Mouse (Mus musculus) embryo, embryonic 11 days (tissue): ENCODE results near the gene Foxn3.

Source experiments
- DNase-seq: peaks from one replicate; pipeline ENCODE4 v3.0.0-alpha.2; 2015

Gene Foxn3

GRCm38 (mm10) chr12:99380855-99381262 lies 182.5 kb downstream of the Foxn3 start:
- DNase-seq = no peak

- no peak for DNase-seq
These were observed 183.3 kb downstream of the Foxn3 start for GRCm38 (mm10) chr12:99380124-99380523.

- no peak for DNase-seq
These were observed 185.1 kb downstream of the Foxn3 start for GRCm38 (mm10) chr12:99378284-99378683.

- DNase-seq = no peak
These were observed 185.7 kb downstream of the Foxn3 start for GRCm38 (mm10) chr12:99377705-99378104.

GRCm38 (mm10) chr12:99377069-99377468 lies 186.3 kb downstream of the Foxn3 start:
- DNase-seq = no peak

GRCm38 (mm10) chr12:99375878-99376454 lies 187.4 kb downstream of the Foxn3 start:
- peak; percentile 27 for DNase-seq

GRCm38 (mm10) chr12:99375426-99375825 lies 188.0 kb downstream of the Foxn3 start:
- DNase-seq = no peak

GRCm38 (mm10) chr12:99374099-99374600 lies 189.2 kb downstream of the Foxn3 start:
- no peak for DNase-seq

GRCm38 (mm10) chr12:99373584-99373983 lies 189.8 kb downstream of the Foxn3 start:
- no peak for DNase-seq

- no peak for DNase-seq
These were observed 191.9 kb downstream of the Foxn3 start for GRCm38 (mm10) chr12:99371500-99371899.

GRCm38 (mm10) chr12:99368251-99368650 lies 195.1 kb downstream of the Foxn3 start:
- DNase-seq = no peak

- DNase-seq = no peak
These were observed 197.4 kb downstream of the Foxn3 start for GRCm38 (mm10) chr12:99365999-99366398.

- DNase-seq = no peak
These were observed 199.2 kb downstream of the Foxn3 start for GRCm38 (mm10) chr12:99364201-99364600.

- DNase-seq = no peak
These were observed 200.4 kb downstream of the Foxn3 start for GRCm38 (mm10) chr12:99363024-99363423.

- DNase-seq = no peak
These were observed 201.6 kb downstream of the Foxn3 start for GRCm38 (mm10) chr12:99361752-99362132.

- no peak for DNase-seq
These were observed 202.2 kb downstream of the Foxn3 start for GRCm38 (mm10) chr12:99360958-99361751.

GRCm38 (mm10) chr12:99358698-99359097 lies 204.7 kb downstream of the Foxn3 start:
- DNase-seq = no peak

- DNase-seq = no peak
These were observed 206.7 kb downstream of the Foxn3 start for GRCm38 (mm10) chr12:99356660-99357059.

- DNase-seq = no peak
These were observed 209.7 kb downstream of the Foxn3 start for GRCm38 (mm10) chr12:99353692-99354091.

- DNase-seq = no peak
These were observed 210.8 kb downstream of the Foxn3 start for GRCm38 (mm10) chr12:99352583-99352982.

- no peak for DNase-seq
These were observed 211.2 kb downstream of the Foxn3 start for GRCm38 (mm10) chr12:99352136-99352535.

GRCm38 (mm10) chr12:99351731-99352130 lies 211.7 kb downstream of the Foxn3 start:
- no peak for DNase-seq

GRCm38 (mm10) chr12:99349650-99349997 lies 213.8 kb downstream of the Foxn3 start:
- no peak for DNase-seq

GRCm38 (mm10) chr12:99348940-99349649 lies 214.3 kb downstream of the Foxn3 start:
- DNase-seq = no peak
